Mouse (Mus musculus): ENCODE measurements around the gene Neurl1a. TPM values are rescaled to one million over a fixed set of nuclear protein-coding genes. Genes with fewer than 3 reads are reported as not detected.

Gene Neurl1a
- polyA plus RNA-seq (2015; fragmentation: Nextera tagmentation; extraction: Ambion mirVana) = 0.76 and 0.89 TPM in 2 replicates

GRCm38 (mm10) chr19:47178431-47179271 is at the start of gene Neurl1a:
TSS of gene Neurl1a (plus strand) at chr19:47178820.
- Histone ChIP-seq H3K27ac (ENCODE audit: low read depth) (no peak within 1 kb of the TSS), H3K36me3 (replicated peaks; ENCODE audit: insufficient read depth, low read length) (no peaks in the 10 kb centered on the region), H3K27me3 (ENCODE audit: insufficient read depth, low read length) (peaks cover 38% of the 10 kb centered on the region), H3K4me2 (ENCODE audit: low read depth, low read length) (peak within 1 kb of the TSS; percentile 90), H3K9me3 (ENCODE audit: low read length) (no peaks in the 10 kb centered on the region), H3K9ac (replicated peaks) (peak within 1 kb of the TSS; percentile 30), H3K4me1 (ENCODE audit: insufficient read depth) (peaks cover 4% of the 10 kb centered on the region), H3K4me3 (ENCODE audit: low read depth, low read length) (peak within 1 kb of the TSS; percentile 56)
- peak; percentile 34 for DNase-seq
- ATAC-seq = peak; percentile 44
- under 1% methylated on average over 67 of the region's 98 CpGs for WGBS (ENCODE audit: insufficient replicate concordance)
- TF ChIP-seq CTCF (IDR thresholded peaks at IDR 0.05; ENCODE audit: low read depth) = no peak
- TF ChIP-seq EP300 (IDR thresholded peaks at IDR 0.05; ENCODE audit: low read depth) = no peak

- Histone ChIP-seq H3K4me2 (ENCODE audit: low read depth, low read length) (no peak overlapping the region), H3K27me3 (ENCODE audit: insufficient read depth, low read length) (no peaks in the 10 kb centered on the region), H3K9ac (replicated peaks) (no peak overlapping the region), H3K9me3 (ENCODE audit: low read length) (no peaks in the 10 kb centered on the region), H3K36me3 (replicated peaks; ENCODE audit: insufficient read depth, low read length) (peaks cover 68% of the 10 kb centered on the region), H3K4me1 (ENCODE audit: insufficient read depth) (no peaks in the 10 kb centered on the region), H3K27ac (ENCODE audit: low read depth) (no peak overlapping the region), H3K4me3 (ENCODE audit: low read depth, low read length) (no peak overlapping the region)
- no peak for ATAC-seq
- TF ChIP-seq EP300 (IDR thresholded peaks at IDR 0.05; ENCODE audit: low read depth) (no peak), CTCF (IDR thresholded peaks at IDR 0.05; ENCODE audit: low read depth) (no peak)
- DNase-seq = no peak
- WGBS (ENCODE audit: insufficient replicate concordance) = 81% methylated on average over 11 of the region's 11 CpGs
These were observed 49.8 kb upstream of the Neurl1a start for GRCm38 (mm10) chr19:47128835-47129234.

GRCm38 (mm10) chr19:47130551-47131125 is 48.0 kb upstream of the Neurl1a start:
- Histone ChIP-seq H3K9me3 (ENCODE audit: low read length) (no peaks in the 10 kb centered on the region), H3K4me3 (ENCODE audit: low read depth, low read length) (no peak overlapping the region), H3K36me3 (replicated peaks; ENCODE audit: insufficient read depth, low read length) (peaks cover 55% of the 10 kb centered on the region), H3K27me3 (ENCODE audit: insufficient read depth, low read length) (no peaks in the 10 kb centered on the region), H3K9ac (replicated peaks) (no peak overlapping the region), H3K27ac (ENCODE audit: low read depth) (no peak overlapping the region), H3K4me1 (ENCODE audit: insufficient read depth) (no peaks in the 10 kb centered on the region), H3K4me2 (ENCODE audit: low read depth, low read length) (no peak overlapping the region)
- 90% methylated on average over 15 of the region's 15 CpGs for WGBS (ENCODE audit: insufficient replicate concordance)
- TF ChIP-seq EP300 (IDR thresholded peaks at IDR 0.05; ENCODE audit: low read depth) (no peak), CTCF (IDR thresholded peaks at IDR 0.05; ENCODE audit: low read depth) (no peak)
- ATAC-seq (no peak), DNase-seq (no peak)

GRCm38 (mm10) chr19:47133161-47133560 is 45.5 kb upstream of the Neurl1a start:
- Histone ChIP-seq H3K9me3 (ENCODE audit: low read length) (no peaks in the 10 kb centered on the region), H3K9ac (replicated peaks) (no peak overlapping the region), H3K4me2 (ENCODE audit: low read depth, low read length) (no peak overlapping the region), H3K27me3 (ENCODE audit: insufficient read depth, low read length) (no peaks in the 10 kb centered on the region), H3K27ac (ENCODE audit: low read depth) (peak overlapping the region; percentile 41), H3K36me3 (replicated peaks; ENCODE audit: insufficient read depth, low read length) (peaks cover 36% of the 10 kb centered on the region), H3K4me1 (ENCODE audit: insufficient read depth) (peaks cover 8% of the 10 kb centered on the region; the same call in 1 of the 2 replicates), H3K4me3 (ENCODE audit: low read depth, low read length) (no peak overlapping the region)
- WGBS (ENCODE audit: insufficient replicate concordance) = 42% methylated on average over 7 of the region's 7 CpGs
- TF ChIP-seq CTCF (IDR thresholded peaks at IDR 0.05; ENCODE audit: low read depth) (no peak), EP300 (IDR thresholded peaks at IDR 0.05; ENCODE audit: low read depth) (no peak)
- ATAC-seq (peak; percentile 54), DNase-seq (peak; percentile 44)

GRCm38 (mm10) chr19:47135568-47135967 is 43.1 kb upstream of the Neurl1a start:
- H3K4me3 ChIP-seq (ENCODE audit: low read depth, low read length) = no peak overlapping the region
- peaks cover 13% of the 10 kb centered on the region for H3K36me3 ChIP-seq (replicated peaks; ENCODE audit: insufficient read depth, low read length)
- H3K4me2 ChIP-seq (ENCODE audit: low read depth, low read length) = no peak overlapping the region
- no peaks in the 10 kb centered on the region for H3K9me3 ChIP-seq (ENCODE audit: low read length)
- no peak for TF ChIP-seq EP300 (IDR thresholded peaks at IDR 0.05; ENCODE audit: low read depth)
- 82% methylated on average over 17 of the region's 17 CpGs for WGBS (ENCODE audit: insufficient replicate concordance)
- 0 out of 2 replicates have a peak, but pooled peaks cover 8% of the 10 kb centered on the region for H3K27me3 ChIP-seq (ENCODE audit: insufficient read depth, low read length)
- no peak for DNase-seq
- H3K9ac ChIP-seq (replicated peaks) = no peak overlapping the region
- ATAC-seq = no peak
- H3K4me1 ChIP-seq (ENCODE audit: insufficient read depth) = peaks cover 8% of the 10 kb centered on the region; the same call in 1 of the 2 replicates
- H3K27ac ChIP-seq (ENCODE audit: low read depth) = no peak overlapping the region

GRCm38 (mm10) chr19:47136170-47136569 is 42.5 kb upstream of the Neurl1a start:
- no peak overlapping the region for H3K4me2 ChIP-seq (ENCODE audit: low read depth, low read length)
- no peak overlapping the region for H3K27ac ChIP-seq (ENCODE audit: low read depth)
- H3K9ac ChIP-seq (replicated peaks) = no peak overlapping the region
- H3K36me3 ChIP-seq (replicated peaks; ENCODE audit: insufficient read depth, low read length) = peaks cover 9% of the 10 kb centered on the region
- ATAC-seq = no peak
- 67% methylated on average over 5 of the region's 5 CpGs for WGBS (ENCODE audit: insufficient replicate concordance)
- TF ChIP-seq EP300 (IDR thresholded peaks at IDR 0.05; ENCODE audit: low read depth) (no peak), CTCF (IDR thresholded peaks at IDR 0.05; ENCODE audit: low read depth) (no peak)
- H3K4me1 ChIP-seq (ENCODE audit: insufficient read depth) = peaks cover 8% of the 10 kb centered on the region; the same call in 1 of the 2 replicates
- H3K9me3 ChIP-seq (ENCODE audit: low read length) = no peaks in the 10 kb centered on the region
- no peak for DNase-seq
- H3K27me3 ChIP-seq (ENCODE audit: insufficient read depth, low read length) = 0 out of 2 replicates have a peak, but pooled peaks cover 8% of the 10 kb centered on the region
- no peak overlapping the region for H3K4me3 ChIP-seq (ENCODE audit: low read depth, low read length)
